Mouse (Mus musculus) skeletal muscle tissue, postnatal 0 days (tissue): ENCODE results near the gene Unc13d. TPM values are rescaled to one million over a fixed set of nuclear protein-coding genes. Genes with fewer than 3 reads are reported as not detected.

Experiments
- polyA plus RNA-seq: library from polyadenylated mRNA; unstranded; fragments of >200 nt; fragmentation: Nextera tagmentation; extraction: Ambion mirVana; gene quantifications from 2 replicates; pipeline ENCODE4 v1.2.1, GENCODE M21; 2015

Unc13d gene
- polyA plus RNA-seq, result 1.6 and 2.0 TPM in 2 replicates

DNA sequence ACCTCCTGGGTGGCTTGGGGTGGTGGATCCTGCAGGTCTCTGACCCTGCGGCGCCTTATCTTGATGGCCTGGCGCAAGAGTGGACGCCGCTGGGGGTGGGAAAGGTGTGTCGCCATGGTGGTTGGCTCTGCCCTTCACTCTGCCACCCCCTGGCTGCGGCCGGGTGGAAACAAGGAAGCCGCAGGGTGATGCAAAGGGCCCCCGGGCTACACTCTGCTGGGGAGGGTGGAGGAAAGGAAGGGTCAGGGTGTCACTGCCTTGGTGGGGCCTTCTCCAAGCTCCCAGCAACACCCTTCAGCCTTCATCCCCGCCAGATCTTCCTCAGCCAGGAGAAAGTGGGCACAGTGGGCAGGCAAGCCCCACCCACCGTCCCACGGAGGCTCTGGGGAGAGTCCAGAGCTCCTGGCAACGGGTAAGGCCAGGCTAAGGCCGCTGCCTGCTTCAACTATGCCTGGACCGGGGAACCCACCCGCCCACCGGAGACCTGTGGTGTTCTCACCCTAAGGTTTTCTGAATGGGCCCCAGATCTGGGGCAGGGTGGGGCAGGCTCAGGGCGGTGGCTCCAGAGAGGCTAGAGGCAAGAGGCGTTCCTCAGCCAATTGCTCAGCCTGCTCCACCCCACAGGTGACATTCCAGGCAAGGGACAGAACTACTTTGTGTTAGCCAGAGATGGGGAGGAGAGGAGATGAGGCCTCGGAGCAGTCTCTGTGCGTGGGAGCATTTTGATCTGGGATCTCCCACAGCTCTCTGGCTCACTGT, at the start of gene Unc13d:
TSS of gene Unc13d (minus strand) at position 516 of the 759 bp plus-strand sequence.

GRCm38 (mm10) chr11:116086258-116087193, 8.8 kb upstream of the Unc13d start, which contains the start of gene Wbp2:
TSS of gene Wbp2 (minus strand) at chr11:116086995.

GRCm38 (mm10) chr11:116030088-116030897, 47.5 kb downstream of the Unc13d start, which contains the start of gene Unk:
TSS of gene Unk (plus strand) at chr11:116030322.

GRCm38 (mm10) chr11:116027756-116028155, 50.0 kb downstream of the Unc13d start, which contains the start of gene H3f3b:
TSS of gene H3f3b (minus strand) at chr11:116027962.

GRCm38 (mm10) chr11:116012262-116012947, 65.4 kb downstream of the Unc13d start, which contains the start of gene Galk1:
TSS of gene Galk1 (minus strand) at chr11:116012719.

Other genes starting within 250 kb of the Unc13d start
- gene Myo15b, start 219.6 kb downstream of the Unc13d start, polyA plus RNA-seq, result 0.19 and 0.31 TPM in 2 replicates
- gene Smim5, start 178.0 kb downstream of the Unc13d start, polyA plus RNA-seq, result 35.1 and 36.7 TPM in 2 replicates
- gene Smim6, start 165.9 kb downstream of the Unc13d start, polyA plus RNA-seq, result 0.64 and 0.80 TPM in 2 replicates
- gene Sap30bp, start 144.7 kb downstream of the Unc13d start, polyA plus RNA-seq, result 20.3 and 23.4 TPM in 2 replicates
- gene Recql5, start 144.5 kb downstream of the Unc13d start, polyA plus RNA-seq, result 5.2 and 5.6 TPM in 2 replicates
- gene Itgb4, start 103.3 kb downstream of the Unc13d start, polyA plus RNA-seq, result 1.6 and 2.1 TPM in 2 replicates
- 51.1 and 63.1 TPM in 2 replicates for gene Galk1, start 65.2 kb downstream of the Unc13d start, polyA plus RNA-seq
- gene H3f3b, start 50.0 kb downstream of the Unc13d start, polyA plus RNA-seq, result 498 and 591 TPM in 2 replicates
- 10.3 and 10.8 TPM in 2 replicates for gene Unk, start 47.6 kb downstream of the Unc13d start, polyA plus RNA-seq
- 72.0 and 74.4 TPM in 2 replicates for gene Wbp2, start 9.0 kb upstream of the Unc13d start, polyA plus RNA-seq
- gene Trim47, start 49.2 kb upstream of the Unc13d start, polyA plus RNA-seq, result 29.1 and 38.2 TPM in 2 replicates
- 2.2 and 2.3 TPM in 2 replicates for gene Trim65, start 53.2 kb upstream of the Unc13d start, polyA plus RNA-seq
- 78.7 and 82.2 TPM in 2 replicates for gene Mrpl38, start 60.9 kb upstream of the Unc13d start, polyA plus RNA-seq
- 8.8 TPM in 2 replicates for gene Fbf1, start 90.2 kb upstream of the Unc13d start, polyA plus RNA-seq
- 30.5 and 34.0 TPM in 2 replicates for gene Ten1, start 120.9 kb upstream of the Unc13d start, polyA plus RNA-seq
- gene Acox1, start 121.1 kb upstream of the Unc13d start, polyA plus RNA-seq, result 29.7 and 37.4 TPM in 2 replicates
- 0.46 and 1.4 TPM in 2 replicates for gene Evpl, start 160.1 kb upstream of the Unc13d start, polyA plus RNA-seq
- gene Srp68, start 196.3 kb upstream of the Unc13d start, polyA plus RNA-seq, result 70.8 and 73.0 TPM in 2 replicates
- 0.37 and 0.53 TPM in 2 replicates for gene Galr2, start 203.0 kb upstream of the Unc13d start, polyA plus RNA-seq
- 56.0 and 57.2 TPM in 2 replicates for gene Exoc7, start 229.3 kb upstream of the Unc13d start, polyA plus RNA-seq